Mouse (Mus musculus): ENCODE data around the gene Hic1.

- TF ChIP-seq CTCF (IDR thresholded peaks at IDR 0.05; ENCODE audit: low read depth, low read length) (no peak), POLR2A (IDR thresholded peaks at IDR 0.05; ENCODE audit: borderline replicate concordance, low read depth, low read length) (no peak)
These were observed 35.4 kb downstream of the Hic1 start for GRCm38 (mm10) chr11:75133951-75134350.
